In genomic region chr1:134493496-134493895, GRCm38 (mm10) we compare ENCODE assay signal across 10 mouse cellular contexts. TPM values are rescaled to one million over a fixed set of nuclear protein-coding genes. Genes with fewer than 3 reads are reported as not detected.
DNase-seq lines count a peak whose midpoint lies in the region; ATAC-seq and TF ChIP-seq lines count a peak whose summit lies in the region.
"Had no signal": no experiment of that assay in that cellular context is flagged by ENCODE, and none has a peak within 500 bp of the region (broad histone marks: within the 10 kb centered on the region; RNA-seq: fewer than 3 reads in every experiment).

No protein-coding gene starts in this region.

- peaks cover 28% of the 10 kb centered on the region for H3K79me2 ChIP-seq in MEL (ENCODE audit: control insufficient read depth, insufficient read depth, low read length, poor library complexity)

- no peak for TF ChIP-seq POLR2A in kidney, adult 2 months (IDR thresholded peaks at IDR 0.05; ENCODE audit: low read depth, low read length)
- no peak for TF ChIP-seq POLR2A in MEL (IDR thresholded peaks at IDR 0.05; ENCODE audit: control insufficient read depth in 1 of 2, insufficient read depth in 1 of 2, low read depth in 1 of 2, low read length in 2 of 2, poor library complexity in 1 of 2)

- no peak for TF ChIP-seq CTCF in kidney, adult 2 months (conservative IDR thresholded peaks at IDR 0.05; ENCODE audit: insufficient read depth, insufficient read length, low read depth, low read length)
- peak; percentile 14 to 46 (median 44); a peak in 5 of 6 replicates for TF ChIP-seq CTCF in MEL (IDR thresholded peaks at IDR 0.05 in 2 of 3, conservative IDR thresholded peaks at IDR 0.05 in 1 of 3; ENCODE audit: control insufficient read depth in 1 of 3, insufficient read depth in 1 of 3, low read depth in 2 of 3, low read length in 3 of 3, poor library complexity in 1 of 3, severe bottlenecking in 1 of 3)
- TF ChIP-seq CTCF in intestine, postnatal 0 days (IDR thresholded peaks at IDR 0.05; ENCODE audit: low read depth): peak; percentile 33

- H3K36me3 ChIP-seq in kidney, embryonic 15.5 days: peaks cover 33% of the 10 kb centered on the region
- no peaks in the 10 kb centered on the region; the same call in none of the 2 replicates for H3K36me3 ChIP-seq in kidney, adult 2 months (ENCODE audit: control insufficient read depth, insufficient read depth, low read length)
- peaks cover 12 to 20% of the 10 kb centered on the region in 2 experiments for H3K36me3 ChIP-seq in MEL (ENCODE audit: control insufficient read depth in 1 of 2, insufficient read depth in 2 of 2, low read length in 2 of 2)
- peaks cover 25% of the 10 kb centered on the region for H3K36me3 ChIP-seq in intestine, postnatal 0 days (ENCODE audit: control insufficient read depth, insufficient read depth)

- no peaks in the 10 kb centered on the region for H3K9me3 ChIP-seq in kidney, embryonic 15.5 days (replicated peaks)
- H3K9me3 ChIP-seq in MEL (replicated peaks; ENCODE audit: insufficient read depth, low read length): no peaks in the 10 kb centered on the region
- H3K9me3 ChIP-seq in intestine, postnatal 0 days (ENCODE audit: control insufficient read depth): no peaks in the 10 kb centered on the region
- H3K9me3 ChIP-seq: limb, embryonic 15.5 days had no signal

- peak; percentile 45 for TF ChIP-seq RAD21 in MEL (IDR thresholded peaks at IDR 0.05; ENCODE audit: low read depth, low read length)

- H3K4me1 ChIP-seq in kidney, embryonic 15.5 days: peaks cover 19% of the 10 kb centered on the region
- H3K4me1 ChIP-seq in kidney, adult 2 months (ENCODE audit: control insufficient read depth, insufficient read depth, low read length): peaks cover 6% of the 10 kb centered on the region
- peaks cover 15 to 20% of the 10 kb centered on the region in 2 experiments for H3K4me1 ChIP-seq in MEL (ENCODE audit: control insufficient read depth in 1 of 2, insufficient read depth in 2 of 2, low read length in 2 of 2)
- no peaks in the 10 kb centered on the region for H3K4me1 ChIP-seq in intestine, postnatal 0 days (replicated peaks; ENCODE audit: control insufficient read depth, insufficient read depth, low read length)

- H3K4me2 ChIP-seq in kidney, embryonic 15.5 days: peak overlapping the region; percentile 75; the same call in 1 of the 2 replicates
- peak overlapping the region; percentile 72; the same call in 1 of the 2 replicates for H3K4me2 ChIP-seq in intestine, postnatal 0 days (replicated peaks; ENCODE audit: low read depth)

- no peak overlapping the region for H3K9ac ChIP-seq in kidney, embryonic 15.5 days
- peak overlapping the region; percentile 94 for H3K9ac ChIP-seq in MEL (ENCODE audit: control insufficient read depth, low read depth, low read length, poor library complexity, severe bottlenecking)
- H3K9ac ChIP-seq in intestine, postnatal 0 days (ENCODE audit: low read depth, low read length): no peak overlapping the region

- 69% methylated on average over 2 of the region's 2 CpGs for WGBS in kidney, embryonic 15.5 days
- WGBS in kidney, adult 2 months: 54% methylated on average over 2 of the region's 2 CpGs
- WGBS in intestine, postnatal 0 days: 69% methylated on average over 2 of the region's 2 CpGs

- no peaks in the 10 kb centered on the region for H3K27me3 ChIP-seq in kidney, embryonic 15.5 days
- no peaks in the 10 kb centered on the region for H3K27me3 ChIP-seq in kidney, adult 2 months (replicated peaks; ENCODE audit: control insufficient read depth, insufficient read depth, low read length)
- no peaks in the 10 kb centered on the region for H3K27me3 ChIP-seq in MEL (ENCODE audit: control insufficient read depth in 1 of 2, insufficient read depth in 2 of 2, low read length in 2 of 2)
- no peaks in the 10 kb centered on the region for H3K27me3 ChIP-seq in intestine, postnatal 0 days (replicated peaks; ENCODE audit: control insufficient read depth, insufficient read depth, low read length)
- H3K27me3 ChIP-seq: limb, embryonic 15.5 days had no signal

- ATAC-seq in kidney, embryonic 15.5 days (replicated peaks; ENCODE audit: low FRiP score): no peak
- no peak for ATAC-seq in intestine, postnatal 0 days

- H3K4me3 ChIP-seq in kidney, embryonic 15.5 days (replicated peaks): peak overlapping the region; percentile 65; the same call in 1 of the 2 replicates
- no peak overlapping the region for H3K4me3 ChIP-seq in kidney, adult 2 months (ENCODE audit: insufficient read depth, low read depth, low read length)
- peak overlapping the region; percentile 52 to 96; a peak in 3 of 4 replicates for H3K4me3 ChIP-seq in MEL (ENCODE audit: control insufficient read depth in 1 of 2, insufficient read depth in 1 of 2, low read depth in 2 of 2, low read length in 2 of 2)
- no peak overlapping the region for H3K4me3 ChIP-seq in intestine, postnatal 0 days (ENCODE audit: low read depth, low read length)

- DNase-seq in kidney, adult 2 months: no peak
- peak; percentile 8 to 12 for DNase-seq in B cell, adult 2 months
- peak; percentile 72 for DNase-seq in MEL (ENCODE audit: low read depth, low spot score)
- DNase-seq in left cerebral cortex, adult 8-10 months (ENCODE audit: low spot score in 2 of 2): no peak
- no peak for DNase-seq in spleen, adult 18-20 months
- DNase-seq in gastrocnemius, postnatal 4 days (ENCODE audit: low spot score in 2 of 2): no peak

- no peak for TF ChIP-seq EP300 in MEL (IDR thresholded peaks at IDR 0.05; ENCODE audit: low read depth in 1 of 2, low read length in 2 of 2)

- peak overlapping the region; percentile 94; the same call in 1 of the 2 replicates for H3K27ac ChIP-seq in kidney, embryonic 15.5 days
- H3K27ac ChIP-seq in kidney, adult 2 months (ENCODE audit: insufficient read depth, low read depth, low read length): no peak overlapping the region
- peak overlapping the region; percentile 96 for H3K27ac ChIP-seq in MEL (ENCODE audit: control insufficient read depth, low read depth, low read length)
- no peak overlapping the region for H3K27ac ChIP-seq in intestine, postnatal 0 days (ENCODE audit: low read depth, low read length)

TF ChIP-seq in MEL, 35 proteins besides CTCF, POLR2A, EP300 and RAD21:
- TF ChIP-seq TAL1 (IDR thresholded peaks at IDR 0.05; ENCODE audit: low read length): no peak
- TF ChIP-seq MAX (IDR thresholded peaks at IDR 0.05; ENCODE audit: low read length): no peak
- TF ChIP-seq SMC3 (IDR thresholded peaks at IDR 0.05; ENCODE audit: low read depth, low read length): peak; percentile 36

RNA-seq across cellular contexts. Expression of gene Rabif, which starts 1.0 kb away (rescaled TPM):
- polyA plus RNA-seq in kidney, embryonic 15.5 days (2015; fragmentation: Nextera tagmentation; extraction: Ambion mirVana): 43.6 and 44.3 TPM in 2 replicates
- polyA plus RNA-seq in kidney, adult 2 months (2012; rRNA removed): 16.1 and 17.9 TPM in 2 replicates
- 18.5 and 21.5 TPM in 2 replicates for total RNA-seq in MEL (2012; rRNA removed)
- 10 to 100 TPM in 1 of 2 experiments, not detected in 1; 21.8 TPM for polyA plus RNA-seq in MEL (2012; ENCODE audit: insufficient read depth in 1 of 2, insufficient read length in 2 of 2, low read depth in 1 of 2, low replicate concordance in 2 of 2, missing spikeins in 1 of 2)
- 25.9 and 26.2 TPM in 2 replicates for polyA plus RNA-seq in intestine, postnatal 0 days (2015; fragmentation: Nextera tagmentation; extraction: Ambion mirVana)
- 10 to 100 TPM; 22.6 to 25.0 (median 23.0) TPM for total RNA-seq in left cerebral cortex, adult 8-10 months (2022)
- 10 to 100 TPM; 12.0 to 13.5 TPM for total RNA-seq in gastrocnemius, postnatal 4 days (2021)

RNA-seq across cellular contexts. Expression of gene Klhl12, which starts 38.2 kb away (rescaled TPM):
- 31.3 and 32.6 TPM in 2 replicates for polyA plus RNA-seq in kidney, embryonic 15.5 days (2015; fragmentation: Nextera tagmentation; extraction: Ambion mirVana)
- polyA plus RNA-seq in kidney, adult 2 months (2012; rRNA removed): 8.1 and 9.6 TPM in 2 replicates
- 21.8 and 26.4 TPM in 2 replicates for total RNA-seq in MEL (2012; rRNA removed)
- 10 to 100 TPM in 1 of 2 experiments, not detected in 1; 20.8 TPM for polyA plus RNA-seq in MEL (2012; ENCODE audit: insufficient read depth in 1 of 2, insufficient read length in 2 of 2, low read depth in 1 of 2, low replicate concordance in 2 of 2, missing spikeins in 1 of 2)
- 7.2 and 8.1 TPM in 2 replicates for polyA plus RNA-seq in intestine, postnatal 0 days (2015; fragmentation: Nextera tagmentation; extraction: Ambion mirVana)
- 10 to 100 TPM; 35.5 to 39.8 (median 36.9) TPM for total RNA-seq in left cerebral cortex, adult 8-10 months (2022)
- 10 to 100 TPM; 12.5 to 16.1 TPM for total RNA-seq in gastrocnemius, postnatal 4 days (2021)

RNA-seq across cellular contexts. Expression of gene Mgat4e, which starts 56.0 kb away (rescaled TPM):
- not detected in 2 replicates for polyA plus RNA-seq in kidney, embryonic 15.5 days (2015; fragmentation: Nextera tagmentation; extraction: Ambion mirVana)
- polyA plus RNA-seq in kidney, adult 2 months (2012; rRNA removed): 0.11 TPM in 1 of 2 replicates, not detected in the other
- total RNA-seq in MEL (2012; rRNA removed): 0.08 TPM in 1 of 2 replicates, not detected in the other
- polyA plus RNA-seq in MEL (2012; ENCODE audit: insufficient read depth in 1 of 2, insufficient read length in 2 of 2, low read depth in 1 of 2, low replicate concordance in 2 of 2, missing spikeins in 1 of 2): under 1 TPM in 1 of 2 experiments, not detected in 1; 0.17 TPM
- polyA plus RNA-seq in intestine, postnatal 0 days (2015; fragmentation: Nextera tagmentation; extraction: Ambion mirVana): not detected in 2 replicates
- not detected for total RNA-seq in left cerebral cortex, adult 8-10 months (2022)
- total RNA-seq in gastrocnemius, postnatal 4 days (2021): not detected
- total RNA-seq: gastrocnemius, adult 18-20 months had no signal
- polyA plus RNA-seq: limb, embryonic 15.5 days had no signal

Comparison
In these comparisons a context has a peak if more than half of its experiments do, and no peak if none do; other contexts are left out.
1. H3K27ac ChIP-seq: peak in kidney, embryonic 15.5 days (single experiment) and MEL (single experiment); none in kidney, adult 2 months (single experiment) and intestine, postnatal 0 days (single experiment).
2. H3K4me3 ChIP-seq: peak in kidney, embryonic 15.5 days (single experiment) and MEL (2 of 2); none in kidney, adult 2 months (single experiment) and intestine, postnatal 0 days (single experiment).
3. DNase-seq: peak in B cell, adult 2 months (2 of 2) and MEL (single experiment); none in kidney, adult 2 months (single experiment), left cerebral cortex, adult 8-10 months (0 of 2), spleen, adult 18-20 months (0 of 2) and gastrocnemius, postnatal 4 days (0 of 2).